Mouse (Mus musculus) MEL (cell line): ENCODE measurements around the gene Psma1.

Source experiments
- CTCF ChIP-seq, 3 experiments: IDR thresholded peaks in 2 of 3; conservative IDR thresholded peaks in 1 of 3; 2 replicates each; pipeline ENCODE4 v1.5.1; 2011 to 2012; ENCODE audit warnings: low read length in 3 of 3, low read depth in 2 of 3, mild to moderate bottlenecking in 2 of 3, improper control_type of control experiment in 1 of 3, inconsistent platforms in 1 of 3, mixed read lengths in 1 of 3, moderate library complexity in 1 of 3; ENCODE audit not compliant: control insufficient read depth in 1 of 3, insufficient read depth in 1 of 3, poor library complexity in 1 of 3, severe bottlenecking in 1 of 3
- E2F4 ChIP-seq: IDR thresholded peaks from 2 replicates; pipeline ENCODE4 v1.6.1; 2011; ENCODE audit warnings: low read depth, low read length, improper control_type of control experiment, borderline replicate concordance
- EP300 ChIP-seq, 2 experiments: IDR thresholded peaks; 2 replicates each; pipeline ENCODE4 v1.6.1; 2011; ENCODE audit warnings: improper control_type of control experiment in 2 of 2, low read length in 2 of 2, low read depth in 1 of 2, mild to moderate bottlenecking in 1 of 2
- ETS1 ChIP-seq: IDR thresholded peaks from 2 replicates; pipeline ENCODE4 v1.6.1; 2012; ENCODE audit warnings: low read depth, mild to moderate bottlenecking, inconsistent platforms, low read length, improper control_type of control experiment, moderate library complexity
- JUND ChIP-seq: IDR thresholded peaks from 2 replicates; pipeline ENCODE4 v1.6.1; 2011; ENCODE audit warnings: low read depth, mild to moderate bottlenecking, improper control_type of control experiment, low read length
- MAX ChIP-seq: IDR thresholded peaks from 2 replicates; pipeline ENCODE4 v1.6.1; 2011; ENCODE audit warnings: low read length, improper control_type of control experiment
- MXI1 ChIP-seq: IDR thresholded peaks from 2 replicates; pipeline ENCODE4 v1.6.1; 2011; ENCODE audit warnings: mild to moderate bottlenecking, low read depth, low read length, improper control_type of control experiment
- POLR2A ChIP-seq, 2 experiments: IDR thresholded peaks; 2 replicates each; pipeline ENCODE4 v1.6.1; 2011 to 2012; ENCODE audit warnings: low read length in 2 of 2, mild to moderate bottlenecking in 2 of 2, control low read depth in 1 of 2, improper control_type of control experiment in 1 of 2, low read depth in 1 of 2, moderate library complexity in 1 of 2; ENCODE audit not compliant: control insufficient read depth in 1 of 2, insufficient read depth in 1 of 2, poor library complexity in 1 of 2
- TCF12 ChIP-seq: IDR thresholded peaks from 2 replicates; pipeline ENCODE4 v1.6.1; 2014; ENCODE audit warnings: low read depth, mild to moderate bottlenecking, inconsistent platforms, low read length, improper control_type of control experiment, moderate library complexity
- UBTF ChIP-seq: IDR thresholded peaks from 2 replicates; pipeline ENCODE4 v1.6.1; 2012; ENCODE audit warnings: low read depth, mild to moderate bottlenecking, inconsistent platforms, low read length, improper control_type of control experiment, moderate library complexity, borderline replicate concordance; ENCODE audit not compliant: insufficient read depth
- USF1 ChIP-seq: IDR thresholded peaks from 2 replicates; pipeline ENCODE4 v1.6.1; 2014; ENCODE audit warnings: low read depth, mild to moderate bottlenecking, inconsistent platforms, low read length, improper control_type of control experiment, moderate library complexity
- ZMIZ1 ChIP-seq: IDR thresholded peaks from 2 replicates; pipeline ENCODE4 v1.6.1; 2012; ENCODE audit warnings: low read depth, mild to moderate bottlenecking, inconsistent platforms, low read length, improper control_type of control experiment, moderate library complexity

DNA sequence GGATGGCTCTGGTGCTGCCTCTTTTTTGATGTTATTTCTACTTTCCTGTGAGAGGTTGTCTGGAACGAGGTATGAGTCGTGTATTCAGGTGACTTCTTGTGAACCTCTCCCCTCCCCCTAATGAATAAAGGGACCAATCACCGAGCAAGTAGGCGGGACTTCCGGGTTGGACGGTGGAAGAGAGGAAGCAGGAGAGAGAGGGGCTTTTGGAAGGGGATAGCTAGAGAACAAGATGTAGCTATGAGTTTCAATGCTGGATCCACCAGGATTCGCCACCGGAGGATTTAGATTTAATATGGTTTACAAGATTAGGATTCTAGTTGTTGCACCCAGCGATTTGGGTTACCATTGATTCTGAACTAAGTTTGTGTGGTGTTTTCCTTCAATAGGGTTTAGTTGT lies 7.1 kb upstream of the Psma1 start:
- peak in 1 of 2 experiments; percentile 71; a peak in 2 of 4 replicates for TF ChIP-seq POLR2A (IDR thresholded peaks at IDR 0.05; ENCODE audit: control insufficient read depth in 1 of 2, insufficient read depth in 1 of 2, low read depth in 1 of 2, low read length in 2 of 2, poor library complexity in 1 of 2)
- TF ChIP-seq UBTF = no peak
- TF ChIP-seq E2F4 = no peak
- TF ChIP-seq MXI1 = no peak
- TF ChIP-seq CTCF (IDR thresholded peaks at IDR 0.05 in 2 of 3, conservative IDR thresholded peaks at IDR 0.05 in 1 of 3; ENCODE audit: control insufficient read depth in 1 of 3, insufficient read depth in 1 of 3, low read depth in 2 of 3, low read length in 3 of 3, poor library complexity in 1 of 3, severe bottlenecking in 1 of 3) = no peak
- no peak for TF ChIP-seq JUND
- TF ChIP-seq ZMIZ1 = no peak
- TF ChIP-seq MAX = no peak
- TF ChIP-seq EP300 (IDR thresholded peaks at IDR 0.05; ENCODE audit: low read depth in 1 of 2, low read length in 2 of 2) = no peak
- no peak; the same call in 1 of the 2 replicates for TF ChIP-seq TCF12
- TF ChIP-seq ETS1 = no peak
- TF ChIP-seq USF1 = no peak
